9 mouse cellular contexts compared by ENCODE assay signal in genomic region chr4:150775695-150776521, GRCm38 (mm10).
A peak's percentile ranks its signal among the peaks of the same experiment; 100 is the strongest.
DNase-seq lines count a peak whose midpoint lies in the region; ATAC-seq lines count a peak whose summit lies in the region.
"Had no signal": no experiment of that assay in that cellular context is flagged by ENCODE, and none has a peak within 500 bp of the region (broad histone marks: within the 10 kb centered on the region; RNA-seq: fewer than 3 reads in every experiment).

No protein-coding gene starts in this region.

- H3K9me3 ChIP-seq in forebrain, embryonic 10.5 days = peaks cover 19% of the 10 kb centered on the region
- H3K9me3 ChIP-seq in forebrain, embryonic 16.5 days (ENCODE audit: control insufficient read depth, low read length) = no peaks in the 10 kb centered on the region; the same call in 1 of the 2 replicates
- H3K9me3 ChIP-seq: liver, embryonic 15.5 days had no signal

- peaks cover 24% of the 10 kb centered on the region for H3K4me1 ChIP-seq in forebrain, embryonic 10.5 days
- H3K4me1 ChIP-seq in forebrain, embryonic 16.5 days (replicated peaks; ENCODE audit: control insufficient read depth, insufficient read depth, low read length) = no peaks in the 10 kb centered on the region

- H3K4me3 ChIP-seq in forebrain, embryonic 10.5 days = no peak overlapping the region
- no peak overlapping the region for H3K4me3 ChIP-seq in forebrain, embryonic 16.5 days (replicated peaks; ENCODE audit: low read length)
- H3K4me3 ChIP-seq: liver, embryonic 15.5 days had no signal

- H3K4me2 ChIP-seq in forebrain, embryonic 16.5 days (ENCODE audit: low read length) = no peak overlapping the region
- H3K4me2 ChIP-seq: hindbrain, embryonic 14.5 days; liver, embryonic 15.5 days had no signal

- ATAC-seq in forebrain, embryonic 16.5 days = no peak

- H3K9ac ChIP-seq in forebrain, embryonic 16.5 days (replicated peaks; ENCODE audit: low read depth, low read length) = no peak overlapping the region
- H3K9ac ChIP-seq: hindbrain, embryonic 14.5 days; liver, embryonic 15.5 days had no signal

- no peak overlapping the region for H3K27ac ChIP-seq in forebrain, embryonic 10.5 days
- H3K27ac ChIP-seq in forebrain, embryonic 16.5 days (ENCODE audit: low read length) = no peak overlapping the region
- H3K27ac ChIP-seq: hindbrain, embryonic 14.5 days; liver, embryonic 15.5 days had no signal

- 88% methylated on average over 24 of the region's 24 CpGs for WGBS in forebrain, embryonic 10.5 days
- 78% methylated on average over 24 of the region's 24 CpGs for WGBS in forebrain, embryonic 16.5 days

- DNase-seq in 3134 (ENCODE audit: extremely low read depth, insufficient read length, low spot score) (peak; percentile 28), 3T3-L1 (ENCODE audit: low read depth, low spot score) (peak; percentile 55)
- peak; percentile 70 for DNase-seq in heart, adult 8-10 months (ENCODE audit: low spot score)
- DNase-seq in kidney, postnatal 25 days = peak; percentile 72 to 77
- DNase-seq in forebrain, embryonic 10.5 days (ENCODE audit: extremely low spot score, low spot score) = no peak
- no peak for DNase-seq in right cerebral cortex, postnatal 4 days

- H3K36me3 ChIP-seq in forebrain, embryonic 10.5 days (replicated peaks) = no peaks in the 10 kb centered on the region
- no peaks in the 10 kb centered on the region for H3K36me3 ChIP-seq in forebrain, embryonic 16.5 days (ENCODE audit: control insufficient read depth, insufficient read depth)
- H3K36me3 ChIP-seq: liver, embryonic 15.5 days had no signal

- no peaks in the 10 kb centered on the region for H3K27me3 ChIP-seq in forebrain, embryonic 10.5 days (ENCODE audit: poor library complexity, severe bottlenecking)
- H3K27me3 ChIP-seq in forebrain, embryonic 16.5 days (replicated peaks; ENCODE audit: control insufficient read depth, insufficient read depth, low read length) = no peaks in the 10 kb centered on the region
- H3K27me3 ChIP-seq: liver, embryonic 15.5 days had no signal

Comparison
In these comparisons a context has a peak if more than half of its experiments do, and no peak if none do; other contexts are left out.
1. DNase-seq: peak in 3134 (single experiment), 3T3-L1 (single experiment), heart, adult 8-10 months (single experiment) and kidney, postnatal 25 days (2 of 2); none in forebrain, embryonic 10.5 days (single experiment) and right cerebral cortex, postnatal 4 days (single experiment).